Mouse (Mus musculus) forebrain, embryonic 14.5 days (tissue): ENCODE results near the gene Lrmda. TPM values are rescaled to one million over a fixed set of nuclear protein-coding genes. Genes with fewer than 3 reads are reported as not detected.

ENCODE experiments used
- ATAC-seq: fragments of 200-750 bp; cut with Nextera tagmentation; 2 replicates; pipeline ENCODE4 v1.8.0; 2017; ENCODE audit warnings: mild to moderate bottlenecking, moderate library complexity
- DNase-seq: peaks from one replicate; pipeline ENCODE4 v3.0.0-alpha.2; 2015; ENCODE audit warnings: low spot score
- H3K27ac ChIP-seq: fragments of 300-500 bp; sonication (generic); 2 replicates; pipeline ENCODE4 v1.5.1; 2014; ENCODE audit warnings: low read depth, mild to moderate bottlenecking, control low read depth, low read length, moderate library complexity
- H3K27me3 ChIP-seq: fragments of 300-500 bp; sonication (generic); replicated peaks from 2 replicates; pipeline ENCODE4 v1.6.1; 2014; ENCODE audit warnings: low read length, control low read depth, mixed read lengths; ENCODE audit not compliant: control insufficient read depth, insufficient read depth
- H3K36me3 ChIP-seq: fragments of 300-500 bp; sonication (generic); 2 replicates; pipeline ENCODE4 v1.6.1; 2014; ENCODE audit warnings: low read length, control low read depth; ENCODE audit not compliant: control insufficient read depth, insufficient read depth
- H3K4me1 ChIP-seq: fragments of 300-500 bp; sonication (generic); 2 replicates; pipeline ENCODE4 v1.6.1; 2014; ENCODE audit warnings: antibody characterized with exemption, low read length, control low read depth; ENCODE audit not compliant: control insufficient read depth, insufficient read depth
- H3K4me2 ChIP-seq: fragments of 300-500 bp; sonication (generic); 2 replicates; pipeline ENCODE4 v1.6.1; 2014; ENCODE audit warnings: mild to moderate bottlenecking, control low read depth, low read length
- H3K4me3 ChIP-seq: fragments of 300-500 bp; sonication (generic); 2 replicates; pipeline ENCODE4 v1.5.1; 2014; ENCODE audit warnings: low read depth, low read length, control low read depth
- H3K9ac ChIP-seq: fragments of 300-500 bp; sonication (generic); 2 replicates; pipeline ENCODE4 v1.6.1; 2014; ENCODE audit warnings: mild to moderate bottlenecking, low read length, control low read depth, moderate library complexity
- H3K9me3 ChIP-seq: fragments of 300-500 bp; sonication (generic); replicated peaks from 2 replicates; pipeline ENCODE4 v1.6.1; 2016; ENCODE audit warnings: low read length, control low read depth, mixed read lengths; ENCODE audit not compliant: control insufficient read depth
- WGBS: fragments of 180-500 bp; shearing (Covaris S2); extraction: QIAGEN DNeasy Blood & Tissue Kit; methylation state at CpG from one replicate; pipeline ENCODE4 v1.1.7; 2014; 5-methylcytosine and 5-hydroxymethylcytosine counted together
- polyA plus RNA-seq: library from polyadenylated mRNA; unstranded; fragments of >200 nt; fragmentation: Nextera tagmentation; extraction: Ambion mirVana; gene quantifications from 2 replicates; pipeline ENCODE4 v1.2.1, GENCODE M21; 2014

Gene Lrmda
- polyA plus RNA-seq, 1 experiment from 2014 or later = not detected

DNA sequence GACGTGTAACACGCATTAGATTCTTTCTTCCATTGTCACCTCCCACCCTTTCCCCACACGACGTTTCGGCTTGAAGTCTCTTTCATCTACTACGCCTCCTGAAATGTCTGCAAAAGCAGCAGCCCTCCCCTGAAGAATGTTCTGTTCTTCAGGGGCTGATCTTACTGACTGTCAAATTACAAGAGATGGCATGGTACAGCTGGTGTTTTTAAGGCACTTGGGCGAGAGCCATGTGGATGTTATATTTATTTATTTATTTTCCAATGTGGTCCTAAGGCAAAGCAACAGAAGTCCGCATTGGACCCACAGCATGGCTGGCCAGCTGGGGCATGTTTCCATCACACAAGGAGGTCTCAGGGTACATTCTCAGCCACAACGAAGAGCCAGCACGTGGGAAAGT lies 731.8 kb downstream of the Lrmda start:
- no peaks in the 10 kb centered on the region for H3K9me3 ChIP-seq
- H3K9ac ChIP-seq = no peak overlapping the region
- ATAC-seq (no peak), DNase-seq (no peak)
- no peak overlapping the region for H3K27ac ChIP-seq
- peaks cover 24% of the 10 kb centered on the region for H3K27me3 ChIP-seq
- 81% methylated on average over 10 of the region's 10 CpGs for WGBS
- H3K36me3 ChIP-seq = no peaks in the 10 kb centered on the region
- H3K4me1 ChIP-seq = peaks cover 4% of the 10 kb centered on the region
- H3K4me2 ChIP-seq = no peak overlapping the region
- no peak overlapping the region for H3K4me3 ChIP-seq

DNA sequence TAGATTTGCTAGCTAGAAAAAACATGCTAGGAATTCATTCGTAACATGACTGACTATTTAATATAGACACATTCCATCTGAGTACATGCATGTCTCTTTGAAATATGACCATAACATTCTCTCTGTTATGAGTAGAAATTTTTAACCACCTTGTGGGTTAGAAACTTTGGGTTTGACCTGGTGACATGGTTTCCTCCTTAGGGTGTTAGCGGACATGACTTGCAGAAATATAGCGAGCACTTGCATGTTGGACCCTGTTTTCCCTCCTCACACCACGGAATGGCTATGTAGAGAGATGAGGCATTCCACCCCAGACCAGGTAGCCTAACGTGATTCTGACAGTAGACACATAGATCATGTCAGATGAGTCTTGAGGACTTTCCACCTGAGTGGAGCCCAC lies 735.1 kb downstream of the Lrmda start:
- Histone ChIP-seq H3K4me2 (no peak overlapping the region), H3K4me3 (no peak overlapping the region), H3K27ac (no peak overlapping the region), H3K9me3 (no peaks in the 10 kb centered on the region), H3K4me1 (no peaks in the 10 kb centered on the region), H3K9ac (no peak overlapping the region), H3K27me3 (peaks cover 9% of the 10 kb centered on the region; the same call in 1 of the 2 replicates), H3K36me3 (no peaks in the 10 kb centered on the region)
- DNase-seq = no peak
- WGBS = 91% methylated on average over 5 of the region's 5 CpGs
- no peak for ATAC-seq

DNA sequence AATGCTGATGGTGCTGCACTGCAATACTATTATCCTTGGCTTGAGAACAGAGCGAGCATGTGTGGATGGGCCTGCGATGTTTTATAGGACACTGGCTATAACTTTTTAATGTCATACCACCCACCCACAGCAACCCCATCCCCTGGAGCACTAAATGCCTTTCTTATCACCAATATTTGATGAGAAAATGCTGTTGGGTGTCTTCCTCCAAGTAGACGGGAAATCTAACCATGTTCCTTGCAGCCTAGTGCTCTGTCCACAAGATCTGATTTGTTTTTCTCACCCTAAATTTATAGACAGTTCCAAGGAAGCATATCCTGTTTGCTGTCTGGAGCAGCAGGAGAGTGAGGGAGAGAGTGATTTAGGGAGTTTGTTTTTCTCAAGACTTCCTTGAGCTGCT lies 738.0 kb downstream of the Lrmda start:
- no peak for ATAC-seq
- H3K4me3 ChIP-seq = no peak overlapping the region

DNA sequence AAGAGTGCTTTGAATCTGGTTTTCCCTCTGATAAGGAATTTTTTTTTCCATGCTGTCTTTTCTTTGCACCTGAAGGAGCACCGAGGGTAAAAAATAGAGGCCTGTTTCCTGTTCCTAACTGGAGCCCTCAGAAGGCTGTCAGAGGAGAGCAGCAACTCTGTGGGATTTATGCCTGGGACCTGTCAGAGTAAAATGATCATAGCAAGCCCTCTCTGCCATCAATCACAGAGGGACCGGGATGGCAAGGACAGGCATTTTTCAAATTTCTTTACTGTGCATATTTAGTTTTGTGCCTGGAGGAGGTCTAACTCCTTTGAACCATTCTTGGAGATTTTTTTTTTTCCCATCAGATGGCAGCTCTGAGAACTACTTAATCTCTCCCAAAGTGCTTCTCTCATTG lies 739.7 kb downstream of the Lrmda start:
- no peaks in the 10 kb centered on the region for H3K36me3 ChIP-seq
- DNase-seq (no peak), ATAC-seq (no peak)
- H3K9me3 ChIP-seq = no peaks in the 10 kb centered on the region
- no peaks in the 10 kb centered on the region for H3K27me3 ChIP-seq
- no peaks in the 10 kb centered on the region for H3K4me1 ChIP-seq
- no peak overlapping the region for H3K4me2 ChIP-seq
- H3K27ac ChIP-seq = no peak overlapping the region
- H3K9ac ChIP-seq = no peak overlapping the region
- no peak overlapping the region for H3K4me3 ChIP-seq
- 45% methylated on average over 2 of the region's 2 CpGs for WGBS

More for the DNA sequence above, 738.0 kb downstream of the Lrmda start:
- no peak for DNase-seq
- H3K36me3 ChIP-seq = no peaks in the 10 kb centered on the region
- no peaks in the 10 kb centered on the region for H3K27me3 ChIP-seq
- no peak overlapping the region for H3K27ac ChIP-seq
- H3K9ac ChIP-seq = no peak overlapping the region
- no peaks in the 10 kb centered on the region for H3K9me3 ChIP-seq
- no peak overlapping the region for H3K4me2 ChIP-seq
- no peaks in the 10 kb centered on the region for H3K4me1 ChIP-seq
- 96% methylated on average over 3 of the region's 3 CpGs for WGBS

- no peaks in the 10 kb centered on the region for H3K9me3 ChIP-seq
- H3K36me3 ChIP-seq = no peaks in the 10 kb centered on the region
- no peak overlapping the region for H3K4me3 ChIP-seq
- no peak overlapping the region for H3K4me2 ChIP-seq
- no peak for ATAC-seq
- no peak overlapping the region for H3K27ac ChIP-seq
- no peaks in the 10 kb centered on the region for H3K27me3 ChIP-seq
- H3K4me1 ChIP-seq = no peaks in the 10 kb centered on the region
- no peak overlapping the region for H3K9ac ChIP-seq
- no peak for DNase-seq
Measured at GRCm38 (mm10) chr14:22759673-22760072, 740.2 kb downstream of the Lrmda start.

DNA sequence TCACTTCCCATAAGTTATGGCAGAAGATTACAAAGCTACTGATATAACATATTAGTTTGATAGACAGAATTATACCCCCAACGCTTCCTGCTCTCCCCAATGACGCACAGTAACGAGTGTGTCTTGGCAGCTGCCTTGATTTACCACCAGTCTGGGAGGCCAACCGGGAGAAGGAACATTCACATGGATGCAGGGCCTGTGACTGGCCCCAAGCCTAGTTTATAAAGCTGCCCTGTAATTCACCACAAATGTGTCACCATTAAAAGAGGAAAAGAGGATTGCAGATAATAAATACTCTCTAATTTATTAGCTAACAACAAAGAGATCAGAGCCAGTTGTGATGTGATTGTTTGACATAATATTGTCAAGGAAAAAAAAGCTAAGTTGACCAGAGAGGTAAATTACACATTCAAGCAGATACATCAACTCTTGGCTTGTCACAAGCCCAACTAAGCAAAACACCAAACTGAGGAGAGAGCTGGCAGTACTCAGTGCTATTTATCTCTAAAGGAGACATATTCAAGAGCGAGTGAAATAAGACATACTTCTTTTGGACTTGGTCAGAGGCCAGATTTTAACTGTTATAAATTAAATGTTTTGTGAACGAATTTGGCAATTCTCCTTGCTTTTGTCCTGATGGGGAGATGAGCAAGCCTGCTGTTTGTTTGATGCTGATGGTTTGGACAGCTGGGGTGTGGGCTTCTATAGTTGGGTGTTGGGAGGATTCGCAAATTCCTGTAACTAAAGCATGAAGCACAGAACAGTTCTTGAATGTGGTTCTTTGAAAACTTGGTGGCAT lies 740.9 kb downstream of the Lrmda start:
- H3K9me3 ChIP-seq = no peaks in the 10 kb centered on the region
- DNase-seq (no peak), ATAC-seq (no peak)
- no peak overlapping the region for H3K4me2 ChIP-seq
- H3K27ac ChIP-seq = no peak overlapping the region
- whole genome bisulfite sequencing = 61% methylated on average over 7 of the region's 7 CpGs
- no peaks in the 10 kb centered on the region for H3K4me1 ChIP-seq
- no peak overlapping the region for H3K4me3 ChIP-seq
- no peak overlapping the region for H3K9ac ChIP-seq
- H3K27me3 ChIP-seq = no peaks in the 10 kb centered on the region
- no peaks in the 10 kb centered on the region for H3K36me3 ChIP-seq

- H3K4me2 ChIP-seq = no peak overlapping the region
- DNase-seq (no peak), ATAC-seq (no peak)
- H3K4me3 ChIP-seq = no peak overlapping the region
- H3K9me3 ChIP-seq = no peaks in the 10 kb centered on the region
- no peaks in the 10 kb centered on the region for H3K4me1 ChIP-seq
- no peaks in the 10 kb centered on the region for H3K27me3 ChIP-seq
- no peaks in the 10 kb centered on the region for H3K36me3 ChIP-seq
- H3K9ac ChIP-seq = no peak overlapping the region
- H3K27ac ChIP-seq = no peak overlapping the region
- 88% methylated on average over 2 of the region's 2 CpGs for WGBS
Measured at GRCm38 (mm10) chr14:22781709-22782108, 762.2 kb downstream of the Lrmda start.

DNA sequence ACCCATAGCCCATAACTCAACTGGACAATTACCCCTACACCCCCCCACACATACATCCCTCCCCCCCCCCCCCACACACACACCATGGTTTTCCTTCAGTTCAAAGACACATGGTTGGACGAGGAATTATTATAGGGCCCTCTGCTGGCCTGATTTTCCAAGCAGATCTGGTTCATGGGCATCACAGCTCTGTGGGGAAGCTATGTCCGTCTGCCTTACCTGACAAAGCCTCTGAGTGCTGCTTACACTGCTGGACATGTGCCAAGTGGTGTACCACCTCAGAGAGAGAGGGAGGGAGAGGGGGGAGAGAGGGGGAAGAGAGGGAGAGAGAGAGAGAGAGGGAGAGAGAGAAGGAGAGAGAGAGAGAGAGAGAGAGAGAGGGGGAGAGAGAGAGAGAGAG lies 762.9 kb downstream of the Lrmda start:
- WGBS = 45% methylated on average over 2 of the region's 2 CpGs
- no peak overlapping the region for H3K9ac ChIP-seq
- no peaks in the 10 kb centered on the region for H3K4me1 ChIP-seq
- H3K4me3 ChIP-seq = no peak overlapping the region
- no peak overlapping the region for H3K27ac ChIP-seq
- H3K36me3 ChIP-seq = no peaks in the 10 kb centered on the region
- DNase-seq = no peak
- no peaks in the 10 kb centered on the region for H3K27me3 ChIP-seq
- no peak overlapping the region for H3K4me2 ChIP-seq
- H3K9me3 ChIP-seq = no peaks in the 10 kb centered on the region
- ATAC-seq = no peak

- Histone ChIP-seq H3K4me2 (no peak overlapping the region), H3K27ac (no peak overlapping the region)
- 63% methylated on average over 15 of the region's 15 CpGs for WGBS
Measured at GRCm38 (mm10) chr14:22783211-22784161, 764.0 kb downstream of the Lrmda start.

More at GRCm38 (mm10) chr14:22783211-22784161, 764.0 kb downstream of the Lrmda start:
- H3K4me3 ChIP-seq = no peak overlapping the region
- no peaks in the 10 kb centered on the region for H3K27me3 ChIP-seq
- no peaks in the 10 kb centered on the region for H3K4me1 ChIP-seq
- no peak overlapping the region for H3K9ac ChIP-seq
- no peak for ATAC-seq
- no peaks in the 10 kb centered on the region for H3K9me3 ChIP-seq
- H3K36me3 ChIP-seq = no peaks in the 10 kb centered on the region
- peak; percentile 30 for DNase-seq
